Mouse (Mus musculus): Measurements from ENCODE around the gene Prr12.

Prr12 gene

DNA sequence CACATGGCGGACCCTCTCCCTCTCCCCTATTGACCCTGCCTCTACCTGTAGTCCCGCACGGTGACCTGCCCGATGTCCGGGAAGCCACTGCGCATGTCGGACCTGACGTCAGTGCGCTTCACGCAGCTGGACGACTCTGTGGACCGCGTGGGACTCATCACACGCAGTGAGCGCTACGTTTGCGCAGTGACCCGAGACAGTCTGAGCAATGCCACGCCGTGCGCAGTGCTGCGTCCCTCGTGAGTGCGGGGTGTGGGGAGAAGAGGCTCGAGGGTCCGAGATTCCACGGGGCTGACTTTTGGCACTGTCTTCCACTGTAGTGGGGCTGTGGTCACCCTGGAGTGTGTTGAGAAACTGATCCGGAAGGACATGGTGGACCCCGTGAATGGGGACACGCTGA, 23.8 kb upstream of the Prr12 start:
- no peak for DNase-seq

DNA sequence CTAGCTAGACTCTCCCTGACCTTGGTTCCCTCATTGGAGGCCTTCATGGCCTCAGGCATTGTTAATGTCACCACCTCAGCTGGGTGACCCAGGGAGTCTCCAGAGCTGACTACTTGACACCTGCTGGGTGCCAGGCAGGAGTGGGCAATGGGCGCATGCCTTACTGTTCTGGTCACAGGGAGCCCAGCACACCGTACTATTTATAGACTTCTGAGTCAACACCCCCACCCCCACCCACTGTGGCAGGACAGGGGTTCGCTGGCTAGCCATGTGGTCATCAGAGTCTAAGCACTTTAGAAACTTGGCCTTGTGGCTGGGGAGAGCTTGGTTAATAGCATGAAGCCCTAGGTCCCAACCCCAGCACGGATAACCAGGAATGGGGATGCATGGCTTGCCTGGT, 22.7 kb upstream of the Prr12 start:
- DNase-seq: no peak

DNA sequence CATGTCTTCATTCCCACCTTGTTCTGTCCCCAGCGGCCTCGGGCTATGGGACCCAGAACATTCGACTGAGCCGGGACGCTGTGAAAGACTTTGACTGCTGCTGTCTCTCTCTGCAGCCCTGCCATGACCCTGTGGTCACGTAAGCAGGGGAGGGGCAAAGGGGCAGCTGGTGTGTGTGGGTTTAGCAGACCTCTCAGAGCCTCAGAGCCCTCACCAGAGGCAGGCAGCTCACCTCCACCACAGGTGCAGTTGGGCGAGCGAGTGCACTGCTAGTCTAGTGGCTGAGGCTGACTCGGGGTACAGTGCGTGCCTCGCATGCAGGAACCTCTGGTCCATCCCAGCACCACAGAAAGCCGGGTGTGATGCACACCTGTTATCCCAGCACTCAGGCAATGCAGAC, 21.3 kb upstream of the Prr12 start:
- no peak for DNase-seq

DNA sequence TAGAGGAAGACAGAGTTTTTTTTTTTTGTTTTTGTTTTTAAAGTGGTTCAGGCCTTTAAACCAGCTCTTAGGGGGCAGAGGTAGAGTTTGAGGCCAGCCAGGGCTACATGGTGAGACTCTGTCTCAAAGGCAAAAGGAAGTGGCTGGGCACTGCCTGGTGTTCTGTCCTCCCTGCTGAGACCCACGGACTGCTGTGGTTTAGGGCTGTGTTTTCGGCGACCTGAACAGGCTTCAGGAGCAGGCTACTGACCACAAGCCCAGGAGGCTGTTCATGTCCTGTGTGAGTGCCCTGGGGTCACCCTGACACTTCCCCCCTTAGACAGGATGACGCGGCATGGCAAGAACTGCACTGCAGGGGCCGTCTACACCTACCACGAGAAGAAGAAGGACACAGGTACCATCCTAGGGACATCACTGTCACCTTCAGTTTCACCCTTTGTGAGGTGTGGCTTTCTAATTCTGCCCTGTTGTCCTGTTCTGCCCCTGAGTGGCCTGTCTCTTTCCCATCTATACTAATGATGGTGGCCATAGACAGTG, 20.6 kb upstream of the Prr12 start:
- no peak for DNase-seq

DNA sequence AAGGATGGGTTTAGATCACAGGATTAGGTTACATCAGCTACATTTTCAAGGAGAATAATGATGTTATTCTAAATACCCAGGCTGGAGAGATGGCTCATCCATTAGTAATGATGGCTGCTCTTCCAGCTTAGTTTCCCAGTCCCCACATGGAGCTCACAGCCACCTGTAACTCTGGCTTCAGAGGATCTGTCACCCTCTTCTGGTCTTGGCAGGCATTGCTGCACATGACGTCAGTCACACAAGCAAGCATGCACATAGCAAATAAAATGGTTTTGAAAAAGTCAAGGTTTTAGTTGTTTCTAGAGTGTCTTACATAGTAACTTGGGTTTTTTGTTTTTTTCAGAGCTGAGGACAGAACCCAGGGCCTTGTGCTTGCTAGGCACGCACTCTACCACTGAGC, 19.5 kb upstream of the Prr12 start:
- DNase-seq: peak; percentile 42

DNA sequence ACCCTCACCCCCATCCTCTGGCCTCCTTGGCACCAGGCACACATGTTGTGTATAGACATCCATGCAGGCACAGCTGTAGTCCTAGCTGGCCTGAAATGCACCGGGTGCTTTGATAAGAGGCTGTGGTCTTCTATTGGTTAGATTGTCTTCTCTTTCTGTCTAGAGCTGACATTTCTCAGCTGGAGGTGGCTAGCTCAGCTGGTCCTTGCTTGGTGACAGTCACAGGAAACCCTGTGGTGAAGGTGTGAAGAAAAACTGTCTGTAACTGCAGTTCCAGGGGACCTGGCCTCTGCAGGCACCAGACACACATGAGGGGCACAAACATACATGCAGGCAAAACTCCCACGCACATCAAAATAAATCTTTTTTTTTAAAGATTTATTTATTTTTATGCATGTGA, 17.0 kb upstream of the Prr12 start:
- DNase-seq: no peak

DNA sequence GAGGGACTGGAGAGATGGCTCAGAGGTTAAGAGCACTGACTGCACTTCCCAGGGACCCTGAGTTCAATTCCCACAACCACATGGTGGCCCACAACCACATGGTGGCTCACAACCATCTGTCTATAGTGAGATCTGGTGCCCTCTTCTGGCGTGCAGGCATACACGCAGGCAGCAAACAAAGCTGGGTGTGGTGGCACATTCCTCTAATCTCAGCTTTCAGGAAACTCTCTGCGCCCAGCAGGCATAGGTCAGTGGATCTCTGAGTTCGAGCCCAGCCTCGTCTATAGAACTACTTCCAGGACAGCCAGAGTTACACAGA, 15.3 kb upstream of the Prr12 start:
- peak; percentile 71 for DNase-seq

DNA sequence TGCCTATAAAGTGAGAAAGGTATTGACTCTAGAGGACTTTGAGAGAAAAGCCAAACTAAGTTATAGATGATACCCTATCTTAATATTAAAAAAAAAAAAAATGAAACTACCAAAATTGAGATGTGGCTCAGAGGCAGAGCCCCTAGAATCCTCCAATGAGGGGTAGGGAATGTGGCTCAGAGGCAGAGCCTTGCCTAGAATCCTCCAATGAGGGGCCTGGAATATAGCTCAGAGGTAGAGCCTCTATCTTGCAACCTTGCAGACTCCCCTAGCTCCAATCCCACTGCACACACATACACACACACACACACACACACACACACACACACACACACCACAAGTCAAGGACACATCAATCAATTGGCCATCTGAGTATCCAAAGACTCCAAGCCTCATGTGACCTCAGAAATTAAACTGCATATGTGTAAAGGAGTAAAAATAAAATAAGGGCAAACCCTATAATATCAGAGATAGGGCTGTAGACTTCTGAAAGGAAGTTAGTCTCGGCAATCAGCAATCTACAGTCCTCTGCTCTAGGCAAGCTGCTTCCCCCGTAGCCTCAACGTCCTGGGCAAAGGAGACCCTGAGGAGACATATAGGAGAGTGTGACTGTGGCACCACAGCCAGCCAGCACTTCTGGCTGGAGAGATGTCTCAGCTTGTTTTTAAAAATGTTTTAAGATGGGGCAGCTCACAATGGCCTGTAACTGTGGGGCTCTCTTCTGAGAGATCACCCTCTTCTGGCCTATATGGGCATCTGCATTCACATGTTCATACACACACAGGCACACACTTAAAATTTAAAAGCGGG, 14.7 kb upstream of the Prr12 start:
- DNase-seq: no peak

DNA sequence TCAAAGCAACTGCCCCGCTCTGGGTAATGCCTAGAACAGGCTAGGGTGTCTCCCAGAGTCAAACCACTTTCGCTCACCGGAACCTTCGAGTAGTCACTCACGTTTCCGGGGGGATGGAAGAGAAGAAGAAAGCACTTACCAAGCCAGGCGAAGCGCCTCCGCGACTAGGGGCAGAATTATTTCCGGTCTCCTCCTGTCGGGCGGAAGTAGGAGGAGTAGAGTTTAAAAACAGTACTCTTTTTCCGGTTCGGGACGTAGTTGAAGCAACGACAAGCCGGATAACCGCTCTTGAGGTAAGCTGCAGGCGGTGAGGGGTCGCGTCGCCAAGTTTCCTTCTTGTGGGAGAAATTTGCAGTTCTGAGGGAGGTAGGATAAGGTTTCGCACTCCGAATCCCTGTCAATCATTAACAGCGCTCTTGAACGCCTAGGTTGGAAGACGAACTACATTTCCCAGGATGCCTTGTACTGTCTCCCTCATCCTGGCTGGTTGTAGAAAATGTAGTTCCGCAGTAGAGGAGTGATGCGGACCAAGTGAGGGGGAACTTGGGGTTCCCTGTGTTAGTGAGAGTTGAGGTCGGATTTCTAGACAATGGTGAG, 9.7 kb upstream of the Prr12 start, which contains the start of the genes Nosip and Prrg2:
Gene Nosip, plus strand, starts transcription at position 191 of the 597 bp plus-strand sequence.
Gene Prrg2, minus strand, starts transcription at position 439 of the 597 bp plus-strand sequence.
- DNase-seq: peak; percentile 99

DNA sequence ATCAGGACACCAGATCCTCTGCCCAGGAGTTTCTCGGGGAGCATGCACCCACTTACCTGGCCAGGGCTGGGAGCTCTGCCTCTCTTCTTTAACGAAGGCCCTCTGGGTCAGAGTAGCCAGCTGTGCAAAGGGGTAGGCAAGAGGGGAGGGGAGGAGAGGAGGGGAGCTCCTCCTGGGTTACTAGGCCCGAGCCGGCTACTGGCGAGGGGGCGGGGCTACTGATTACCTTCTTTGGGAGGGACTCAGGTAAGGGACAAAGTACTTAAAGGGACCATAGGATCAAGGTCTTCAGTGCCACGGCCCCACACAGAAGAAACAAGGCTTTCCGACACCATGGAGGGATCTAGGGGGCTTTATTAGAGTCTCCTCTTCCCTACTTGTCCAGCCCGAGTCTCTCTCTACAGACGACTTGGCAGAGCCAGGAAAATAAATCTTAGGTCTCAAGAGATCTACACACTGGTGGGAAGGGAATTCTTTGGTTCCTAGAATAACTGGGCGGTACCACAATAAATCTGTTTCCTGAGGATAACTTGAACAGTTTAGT, 8.9 kb upstream of the Prr12 start:
- no peak for DNase-seq

DNA sequence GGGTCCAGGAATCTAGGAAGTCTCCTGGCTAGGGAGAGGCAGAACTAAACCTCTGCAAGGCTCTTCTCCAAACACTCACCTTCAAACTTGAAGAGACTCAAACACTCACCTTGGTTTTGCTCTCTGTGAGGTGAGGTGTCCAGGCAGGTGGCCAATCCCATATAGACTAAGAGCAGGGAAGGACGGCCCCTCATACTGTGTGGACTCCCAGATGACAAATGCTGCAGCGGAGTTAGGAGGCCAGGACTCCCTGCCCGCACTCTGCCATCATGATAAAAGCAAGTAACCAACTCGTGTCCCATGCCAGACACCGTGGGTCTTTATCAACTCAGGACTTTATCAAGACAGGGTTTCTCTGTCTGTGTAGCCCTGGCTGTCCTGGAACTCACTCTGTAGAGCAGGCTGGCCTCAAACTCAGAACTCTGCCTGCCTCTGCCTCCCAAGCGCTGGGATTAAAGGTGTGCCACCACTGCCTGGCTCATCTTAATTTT, 8.0 kb upstream of the Prr12 start:
- DNase-seq: no peak

DNA sequence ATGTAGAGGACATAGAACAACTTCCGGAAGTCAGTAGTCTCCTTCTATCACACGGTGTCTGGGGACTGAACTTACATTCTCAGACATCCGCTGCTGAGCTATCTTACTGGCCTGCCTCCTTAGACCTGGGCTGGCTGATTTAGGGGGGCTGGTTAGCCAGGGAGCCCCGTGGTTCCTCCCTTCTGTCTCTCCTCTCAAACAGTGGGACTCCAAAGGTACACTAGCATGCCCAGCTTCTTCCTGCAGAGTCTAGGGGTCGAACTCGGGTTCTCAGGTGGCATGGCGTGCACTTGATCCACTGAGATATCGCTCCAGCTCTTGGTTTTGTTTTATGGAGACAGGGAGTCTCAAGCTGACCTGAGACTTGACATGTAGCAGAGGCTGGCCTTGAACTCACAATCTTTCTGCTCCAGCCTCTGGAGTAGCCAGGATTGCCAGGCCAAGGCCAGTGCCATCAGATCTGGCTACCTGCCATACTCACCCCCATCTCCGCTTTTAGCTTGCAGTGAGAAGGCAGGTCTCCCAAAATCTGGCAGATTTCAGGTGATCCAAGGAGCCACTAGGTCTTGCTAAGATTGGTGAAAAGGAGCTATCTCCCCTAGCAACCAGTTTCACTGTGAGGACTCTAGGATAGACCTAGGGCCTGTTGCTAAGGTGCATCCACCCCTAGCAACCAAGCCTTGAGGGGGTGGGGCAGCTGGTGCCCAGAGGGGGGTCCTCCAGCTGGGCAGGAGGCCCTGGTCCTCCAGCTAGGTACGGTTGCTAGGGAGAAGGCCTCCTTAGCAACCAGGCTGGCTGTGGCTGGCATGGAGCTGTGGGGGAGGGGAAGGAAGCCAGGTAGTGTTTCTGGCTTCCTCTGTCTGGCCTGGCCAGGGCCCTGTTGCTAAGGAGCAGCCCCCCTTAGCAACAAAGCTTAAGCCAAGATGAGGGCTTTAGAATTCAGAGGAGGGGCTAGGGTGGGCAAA, 6.2 kb upstream of the Prr12 start:
- peak; percentile 35 for DNase-seq

DNA sequence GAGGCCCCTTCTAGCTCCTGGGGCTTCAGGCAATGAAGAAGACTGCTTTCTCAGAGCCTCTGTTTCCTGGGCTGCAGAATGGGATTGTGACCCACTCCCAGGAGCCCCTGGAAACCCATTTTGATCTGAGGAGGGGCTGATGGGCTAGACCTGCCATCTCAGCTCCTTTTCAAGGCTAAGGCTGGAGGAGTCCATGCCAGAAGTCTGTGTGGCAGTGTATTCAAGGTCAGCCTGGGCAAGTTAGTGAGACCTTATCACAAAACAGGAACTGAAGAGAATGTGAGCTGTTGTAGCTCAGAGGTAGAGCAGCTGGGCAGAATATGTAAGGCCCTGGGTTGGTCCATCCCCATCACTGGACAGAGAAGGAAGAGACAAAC, 4.3 kb upstream of the Prr12 start:
- no peak for DNase-seq

DNA sequence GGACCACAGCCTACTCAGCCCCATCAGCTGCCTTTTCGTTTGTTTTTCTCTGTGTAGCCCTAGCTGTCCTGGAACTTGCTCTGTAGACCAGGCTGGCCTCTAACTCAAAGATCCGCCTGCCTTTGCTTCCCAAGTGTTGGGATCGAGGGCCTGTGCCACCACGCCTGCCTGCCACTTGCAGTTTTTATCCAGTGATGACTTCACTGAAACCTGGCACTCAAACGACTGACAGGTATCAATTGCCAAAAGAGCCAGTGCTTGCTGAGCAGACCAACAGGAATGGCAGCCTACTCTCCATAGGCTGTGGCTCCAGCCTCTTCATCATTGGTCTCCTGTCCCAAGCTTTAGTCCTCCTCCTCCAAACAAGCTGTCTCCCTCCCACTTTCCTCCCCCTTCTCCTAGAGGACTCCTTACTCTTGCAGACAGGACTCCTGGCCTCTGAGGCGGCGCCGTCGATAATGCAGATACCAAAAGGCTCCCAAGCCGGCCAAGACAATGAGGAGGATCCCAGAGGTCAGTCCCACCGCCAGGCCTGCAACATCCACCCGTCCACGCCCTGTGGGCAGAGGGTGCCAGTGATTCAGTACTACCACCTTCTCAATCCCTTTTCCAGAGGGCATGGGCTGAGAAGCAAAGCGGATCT, 3.8 kb upstream of the Prr12 start:
- DNase-seq: no peak

DNA sequence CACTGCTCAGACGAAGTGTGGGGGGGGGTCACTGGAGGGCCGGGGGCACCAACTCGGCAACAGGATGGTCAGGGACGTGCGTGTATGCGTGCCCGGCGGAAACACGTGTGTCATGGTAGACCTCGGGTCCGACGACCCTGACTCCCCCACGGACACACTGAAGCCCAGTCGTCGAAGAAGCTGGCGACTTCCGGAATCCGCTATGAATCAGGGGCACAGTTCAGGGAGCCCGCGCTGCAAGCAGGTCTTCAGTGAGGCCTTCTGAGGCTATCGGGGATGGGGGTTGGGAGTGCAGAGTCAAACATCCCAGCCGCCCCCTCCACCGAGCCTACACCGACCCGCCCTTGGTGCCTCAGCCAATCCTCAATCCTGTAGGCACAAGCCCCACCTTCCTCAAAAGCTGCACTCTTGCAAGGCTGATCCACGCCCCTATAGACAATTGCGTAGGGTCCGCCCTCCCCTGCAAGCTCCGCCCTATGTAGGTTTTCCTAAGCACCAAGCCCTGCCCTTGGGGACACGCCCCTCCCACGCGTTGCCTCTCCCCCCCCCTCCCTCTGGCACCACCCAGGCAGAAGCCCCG, 1.3 kb upstream of the Prr12 start:
- peak; percentile 98 for DNase-seq

DNA sequence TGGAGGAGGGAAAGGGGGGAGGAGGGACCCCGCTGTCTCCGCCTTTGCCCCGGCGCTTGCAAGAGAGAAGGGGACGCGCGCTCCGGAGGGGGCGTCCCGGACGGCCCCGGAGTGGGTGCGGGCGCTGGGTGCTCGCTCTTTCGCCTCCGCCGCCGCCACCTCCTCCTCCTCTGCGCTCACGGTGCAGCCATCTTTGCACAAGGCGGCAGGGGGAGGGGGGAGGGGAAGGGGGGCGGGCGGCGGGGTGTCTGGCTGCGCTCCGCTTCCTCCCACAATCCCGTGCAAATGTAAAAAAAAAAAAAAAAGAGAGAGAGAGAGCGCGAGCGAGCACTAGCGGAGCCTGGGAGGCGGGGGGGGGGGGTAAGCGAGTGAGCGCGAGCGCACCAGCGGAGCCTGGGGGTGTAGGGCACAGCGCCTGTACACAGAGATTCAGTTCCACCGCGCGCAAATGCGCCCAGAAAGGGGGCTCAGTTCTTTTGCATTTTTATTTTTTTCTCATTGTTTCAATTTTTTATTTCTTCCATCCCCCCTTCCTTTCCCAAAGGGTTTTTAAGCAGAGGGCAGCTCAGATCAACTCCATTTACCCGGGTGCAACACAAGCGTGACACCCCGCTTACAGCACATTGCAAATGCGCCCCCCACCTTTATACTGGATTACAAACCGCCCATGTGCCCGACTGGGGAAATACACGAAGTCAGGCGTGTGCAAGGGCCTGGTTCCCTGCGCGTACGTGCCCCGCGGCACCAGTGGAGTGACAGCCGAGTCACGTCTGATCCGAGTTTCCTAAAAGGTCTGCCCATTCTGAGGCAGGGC, 643 bp upstream of the Prr12 start:
- peak; percentile 92 for DNase-seq

DNA sequence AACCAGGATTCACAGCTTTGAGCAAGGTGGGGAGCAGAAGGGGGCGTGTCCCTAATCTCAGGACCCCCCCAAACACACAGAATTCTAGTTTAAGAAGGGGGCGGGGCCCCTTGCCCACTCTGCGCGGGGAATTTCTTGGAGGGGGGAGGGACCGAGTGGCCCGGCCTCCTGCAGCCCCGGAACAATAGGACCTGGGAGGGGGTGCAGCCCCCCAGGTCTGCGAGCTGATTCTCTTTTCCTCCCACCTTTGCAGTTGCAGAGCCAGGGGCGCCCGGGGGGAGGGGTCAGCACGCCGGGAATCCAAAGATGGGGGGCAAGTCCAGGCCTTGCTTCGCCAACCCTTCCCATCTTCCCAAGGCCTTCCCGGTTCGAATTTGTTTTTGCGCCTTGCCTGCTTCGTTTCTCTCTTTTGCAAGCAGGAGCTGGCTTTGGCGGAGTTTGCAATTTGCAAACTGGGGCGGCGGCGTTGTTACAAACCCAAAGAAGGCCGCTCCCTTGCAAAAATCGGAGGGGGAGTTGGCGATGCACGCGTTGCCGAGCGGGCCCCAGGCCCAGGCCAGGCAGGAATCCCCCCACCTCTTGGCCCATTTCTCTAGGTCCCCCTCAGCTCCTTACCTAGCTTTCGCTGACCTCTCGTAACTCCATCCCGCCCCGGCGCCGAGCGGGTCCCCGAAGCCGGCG, 360 bp downstream of the Prr12 start:
- DNase-seq: peak; percentile 32

DNA sequence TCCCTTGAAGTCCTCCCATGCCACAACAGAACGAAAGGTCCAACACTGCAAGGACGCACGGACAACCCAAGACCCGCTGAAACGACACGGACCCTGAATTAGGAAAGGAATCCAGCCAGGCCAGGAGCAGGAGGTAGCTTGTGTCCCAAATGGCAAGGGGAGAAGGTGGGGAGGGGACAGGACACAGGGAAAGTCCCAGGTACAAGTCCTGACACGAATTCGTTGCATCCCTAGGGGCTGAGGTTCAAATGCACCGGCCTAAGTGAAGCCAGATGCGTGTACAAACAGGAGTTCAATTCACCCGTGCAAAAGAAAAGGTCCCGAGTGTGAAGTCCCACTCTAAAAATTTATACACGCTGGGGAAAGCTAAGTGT, 1.1 kb downstream of the Prr12 start:
- DNase-seq: no peak

DNA sequence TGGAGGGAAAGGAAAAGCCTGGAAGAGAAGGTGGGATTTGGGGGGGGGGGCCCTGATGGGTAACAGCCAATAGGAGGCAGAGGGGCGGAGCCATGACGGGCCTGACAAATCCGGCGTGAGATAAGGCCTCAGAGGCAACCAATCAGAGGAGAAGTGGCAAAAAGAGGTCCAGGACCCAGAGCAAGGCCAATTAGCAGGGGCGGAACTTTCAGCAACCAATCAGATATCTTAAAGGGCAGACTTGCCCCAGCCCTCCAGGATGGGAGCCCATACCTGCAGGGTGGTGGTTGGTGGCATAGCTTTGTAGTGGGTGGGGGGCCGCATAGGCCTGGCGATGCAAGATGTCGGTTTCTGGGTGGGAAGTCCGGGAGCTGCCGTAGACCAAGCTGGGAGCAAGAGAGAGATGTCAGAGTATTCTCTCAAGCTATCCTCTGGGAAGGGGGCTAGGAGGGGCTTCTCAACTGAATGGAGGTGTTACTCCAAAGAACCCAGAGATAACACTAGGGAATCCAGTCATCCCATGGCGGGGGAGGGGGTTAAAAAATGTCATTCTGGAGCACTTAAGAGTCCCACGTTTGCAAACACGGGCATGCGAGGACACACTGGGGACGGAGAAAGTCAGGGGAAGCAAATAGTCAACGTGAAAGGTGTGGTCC, 1.6 kb downstream of the Prr12 start:
- DNase-seq: peak; percentile 96
